Mouse (Mus musculus) liver, embryonic 11.5 days (tissue): ENCODE results near the gene Ryr2. TPM values are rescaled to one million over a fixed set of nuclear protein-coding genes. Genes with fewer than 3 reads are reported as not detected.

Source experiments
- ATAC-seq: fragments of 200-750 bp; cut with Nextera tagmentation; replicated peaks from 2 replicates; pipeline ENCODE4 v1.8.0; 2017; ENCODE audit warnings: moderate number of reproducible peaks, mild to moderate bottlenecking, moderate TSS enrichment, moderate library complexity; ENCODE audit not compliant: low FRiP score
- DNase-seq: peaks from one replicate; pipeline ENCODE4 v3.0.0-alpha.2; 2017; ENCODE audit warnings: low spot score
- H3K27ac ChIP-seq: fragments of 300-500 bp; sonication (generic); 2 replicates; pipeline ENCODE4 v1.5.1; 2014; ENCODE audit warnings: mild to moderate bottlenecking, low read depth, low read length, control low read depth
- H3K27me3 ChIP-seq: fragments of 300-500 bp; sonication (generic); replicated peaks from 2 replicates; pipeline ENCODE4 v1.6.1; 2014; ENCODE audit warnings: low read length, mixed read lengths; ENCODE audit not compliant: control insufficient read depth, insufficient read depth
- H3K36me3 ChIP-seq: fragments of 300-500 bp; sonication (generic); 2 replicates; pipeline ENCODE4 v1.6.1; 2014; ENCODE audit warnings: mild to moderate bottlenecking, low read length, moderate library complexity, mixed read lengths; ENCODE audit not compliant: control insufficient read depth, insufficient read depth
- H3K4me1 ChIP-seq: fragments of 300-500 bp; sonication (generic); replicated peaks from 2 replicates; pipeline ENCODE4 v1.6.1; 2014; ENCODE audit warnings: low read length, mixed read lengths; ENCODE audit not compliant: control insufficient read depth, insufficient read depth
- H3K4me2 ChIP-seq: fragments of 300-500 bp; sonication (generic); 2 replicates; pipeline ENCODE4 v1.6.1; 2014; ENCODE audit warnings: mild to moderate bottlenecking, control low read depth, moderate library complexity
- H3K4me3 ChIP-seq: fragments of 300-500 bp; sonication (generic); 2 replicates; pipeline ENCODE4 v1.5.1; 2014; ENCODE audit warnings: low read depth, low read length, control low read depth
- H3K9ac ChIP-seq: fragments of 300-500 bp; sonication (generic); 2 replicates; pipeline ENCODE4 v1.6.1; 2014; ENCODE audit warnings: low read depth, low read length, control low read depth
- H3K9me3 ChIP-seq: fragments of 300-500 bp; sonication (generic); 2 replicates; pipeline ENCODE4 v1.6.1; 2016; ENCODE audit warnings: low read length, inconsistent platforms, mixed read lengths; ENCODE audit not compliant: control insufficient read depth
- WGBS: fragments of 180-500 bp; shearing (Covaris S2); extraction: QIAGEN DNeasy Blood & Tissue Kit; methylation state at CpG from one replicate; pipeline ENCODE4 v1.1.7; 2014; 5-methylcytosine and 5-hydroxymethylcytosine counted together
- polyA plus RNA-seq: library from polyadenylated mRNA; unstranded; fragments of >200 nt; fragmentation: Nextera tagmentation; extraction: Ambion mirVana; gene quantifications from 2 replicates; pipeline ENCODE4 v1.2.1, GENCODE M21; 2014

The Ryr2 gene
- polyA plus RNA-seq, 1 experiment from 2014 or later, result 0.88 TPM

GRCm38 (mm10) chr13:11868056-11868455, 238.7 kb downstream of the Ryr2 start:
- Histone ChIP-seq H3K4me1 (no peaks in the 10 kb centered on the region), H3K9ac (no peak overlapping the region), H3K36me3 (no peaks in the 10 kb centered on the region), H3K4me3 (no peak overlapping the region), H3K4me2 (no peak overlapping the region), H3K27ac (no peak overlapping the region), H3K27me3 (no peaks in the 10 kb centered on the region), H3K9me3 (no peaks in the 10 kb centered on the region)
- 74% methylated on average over 7 of the region's 7 CpGs for WGBS
- no peak for DNase-seq
- ATAC-seq, result no peak

DNA sequence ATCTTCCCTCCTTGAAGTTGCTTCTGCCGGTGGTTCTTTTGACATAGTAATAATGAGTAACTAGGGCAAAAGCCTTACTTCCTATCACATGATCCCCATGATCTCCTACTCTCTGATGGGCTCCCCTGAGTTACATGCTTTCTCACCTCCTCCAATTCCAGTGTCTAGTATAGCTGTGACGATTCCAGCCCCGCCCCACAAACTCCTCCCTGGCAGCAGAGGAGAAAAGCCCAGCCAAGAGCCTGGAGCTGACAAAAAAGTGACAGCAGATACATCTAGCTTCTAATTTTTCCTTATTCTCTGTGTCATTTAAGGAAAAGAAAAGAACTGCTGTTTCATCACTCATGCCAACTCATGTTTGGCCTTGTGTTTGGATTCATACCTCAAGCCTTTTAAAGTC, 241.5 kb downstream of the Ryr2 start:
- H3K4me2 ChIP-seq, result no peak overlapping the region
- H3K27me3 ChIP-seq, result no peaks in the 10 kb centered on the region
- ATAC-seq (no peak), DNase-seq (no peak)
- WGBS, result 66% methylated on average over 3 of the region's 3 CpGs
- H3K9me3 ChIP-seq, result no peaks in the 10 kb centered on the region
- no peak overlapping the region for H3K9ac ChIP-seq
- H3K4me1 ChIP-seq, result no peaks in the 10 kb centered on the region
- no peak overlapping the region for H3K27ac ChIP-seq
- H3K4me3 ChIP-seq, result no peak overlapping the region
- H3K36me3 ChIP-seq, result no peaks in the 10 kb centered on the region

DNA sequence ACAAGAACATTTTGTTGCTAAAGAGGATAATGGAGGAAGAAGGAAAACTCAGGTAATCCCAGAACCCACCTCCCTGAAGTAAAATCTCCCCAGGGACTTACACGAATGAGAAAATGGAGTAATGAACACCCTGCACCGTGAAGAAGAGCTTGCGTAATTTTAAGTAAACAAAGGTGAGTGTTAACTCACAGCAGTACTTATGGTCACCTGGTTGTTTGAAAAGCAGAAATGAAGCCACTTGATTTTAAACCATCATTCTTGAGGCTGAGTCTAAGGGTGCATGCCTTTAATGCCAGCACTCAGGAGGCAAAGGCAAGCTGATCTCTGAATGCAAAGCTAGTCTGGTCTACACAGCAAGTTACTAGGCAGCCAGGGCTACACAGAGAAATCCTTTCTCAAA, 255.1 kb downstream of the Ryr2 start:
- H3K4me1 ChIP-seq, result no peaks in the 10 kb centered on the region
- H3K27me3 ChIP-seq, result no peaks in the 10 kb centered on the region
- H3K36me3 ChIP-seq, result no peaks in the 10 kb centered on the region
- H3K27ac ChIP-seq, result no peak overlapping the region
- H3K4me3 ChIP-seq, result no peak overlapping the region
- ATAC-seq (no peak), DNase-seq (no peak)
- H3K9me3 ChIP-seq, result no peaks in the 10 kb centered on the region
- H3K9ac ChIP-seq, result no peak overlapping the region
- H3K4me2 ChIP-seq, result no peak overlapping the region
- WGBS, result 83% methylated on average over 3 of the region's 3 CpGs

DNA sequence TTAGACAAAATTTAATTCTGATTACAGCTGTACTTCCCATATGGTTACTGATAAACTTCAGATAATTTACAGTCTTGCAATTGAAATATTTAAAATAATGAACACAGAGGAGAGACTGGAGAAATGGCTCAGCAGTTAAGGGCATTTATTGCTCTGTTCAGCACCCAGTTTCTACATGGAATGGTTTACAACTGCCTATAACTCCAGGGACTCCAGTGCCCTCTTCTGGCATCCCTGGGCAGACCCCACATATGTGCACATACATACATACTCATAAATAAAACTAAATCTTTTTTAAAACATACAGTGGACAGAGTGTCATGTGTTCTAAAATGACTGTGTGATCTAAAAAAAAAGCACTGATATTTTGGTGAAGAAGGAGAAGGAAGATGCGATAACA, 262.9 kb downstream of the Ryr2 start:
- H3K4me1 ChIP-seq, result no peaks in the 10 kb centered on the region
- ATAC-seq (peak; percentile 53; the same call in 1 of the 2 replicates), DNase-seq (no peak)
- no peak overlapping the region for H3K27ac ChIP-seq
- H3K9me3 ChIP-seq, result no peaks in the 10 kb centered on the region
- no peak overlapping the region for H3K4me2 ChIP-seq
- no peak overlapping the region for H3K9ac ChIP-seq
- 83% methylated on average over 1 of the region's 1 CpGs for WGBS
- no peaks in the 10 kb centered on the region for H3K27me3 ChIP-seq
- H3K4me3 ChIP-seq, result no peak overlapping the region
- no peaks in the 10 kb centered on the region for H3K36me3 ChIP-seq

DNA sequence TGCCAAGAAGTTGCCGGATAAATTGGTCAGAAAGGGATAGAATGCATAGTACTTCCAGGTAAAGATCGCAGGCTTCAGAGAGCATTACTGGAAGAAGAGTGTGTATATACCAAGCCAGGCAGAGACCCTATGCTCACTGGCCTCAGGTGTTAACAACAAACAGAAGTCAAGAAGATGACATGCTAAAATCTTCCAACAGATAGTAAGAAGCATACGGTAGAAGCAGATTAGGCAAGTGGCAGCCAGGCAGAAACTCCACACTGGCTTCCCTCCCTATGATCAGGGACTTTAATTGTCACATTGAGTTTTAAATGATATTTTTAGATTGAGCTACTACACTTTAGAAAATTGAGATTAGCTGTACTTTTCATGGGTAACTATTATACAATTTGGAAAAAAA, 268.9 kb downstream of the Ryr2 start:
- ATAC-seq, result peak; percentile 65
- no peaks in the 10 kb centered on the region for H3K9me3 ChIP-seq
- no peaks in the 10 kb centered on the region for H3K36me3 ChIP-seq
- no peak overlapping the region for H3K4me2 ChIP-seq
- H3K4me3 ChIP-seq, result no peak overlapping the region
- H3K9ac ChIP-seq, result no peak overlapping the region
- WGBS, result 79% methylated on average over 3 of the region's 3 CpGs
- no peak overlapping the region for H3K27ac ChIP-seq
- peaks cover 17% of the 10 kb centered on the region for H3K4me1 ChIP-seq
- H3K27me3 ChIP-seq, result no peaks in the 10 kb centered on the region
- no peak for DNase-seq

GRCm38 (mm10) chr13:11837152-11837551, 269.6 kb downstream of the Ryr2 start:
- H3K9ac ChIP-seq, result no peak overlapping the region
- peaks cover 17% of the 10 kb centered on the region for H3K4me1 ChIP-seq
- no peaks in the 10 kb centered on the region for H3K27me3 ChIP-seq
- H3K9me3 ChIP-seq, result no peaks in the 10 kb centered on the region
- H3K36me3 ChIP-seq, result no peaks in the 10 kb centered on the region
- WGBS, result 49% methylated on average over 4 of the region's 4 CpGs
- H3K4me3 ChIP-seq, result no peak overlapping the region
- ATAC-seq (peak; percentile 49), DNase-seq (no peak)
- peak overlapping the region; percentile 34 for H3K4me2 ChIP-seq
- peak overlapping the region; percentile 78 for H3K27ac ChIP-seq

DNA sequence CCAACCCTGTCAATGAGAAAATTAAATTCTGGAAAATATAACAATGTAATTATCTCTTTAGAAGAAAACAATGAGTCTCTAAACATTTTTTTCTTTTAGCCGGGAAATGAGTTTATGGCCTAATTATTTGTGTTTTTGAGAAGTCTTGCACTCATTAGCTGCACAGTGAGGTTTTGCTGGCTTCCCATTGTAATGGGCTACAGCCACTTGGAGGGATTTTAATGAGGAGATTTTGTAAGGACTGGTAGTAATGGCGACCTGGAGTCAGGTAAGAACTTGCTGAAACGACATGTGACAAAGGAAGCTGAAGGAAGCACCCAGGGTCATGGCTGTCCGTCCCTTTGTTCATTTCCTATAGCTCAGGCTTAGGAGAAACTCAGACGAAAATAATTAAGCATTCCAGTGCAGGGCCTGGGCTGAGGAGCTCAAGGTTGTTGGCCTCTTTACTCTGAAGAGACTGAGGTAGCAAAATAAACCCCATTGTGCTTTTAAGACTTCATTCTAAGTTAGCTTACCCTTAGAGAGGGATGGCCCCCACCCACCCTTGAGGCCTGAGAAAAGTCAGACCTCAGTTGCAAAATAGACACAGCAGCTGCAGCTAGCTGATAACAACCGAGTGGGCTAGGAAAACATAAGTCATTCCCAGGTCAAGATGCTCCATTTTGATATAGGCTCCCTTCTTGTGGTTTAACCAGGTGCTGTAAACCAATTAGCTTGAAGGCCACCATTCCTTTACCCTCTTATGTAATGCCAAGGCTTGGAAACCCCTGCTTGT, 270.3 kb downstream of the Ryr2 start:
- DNase-seq, result peak; percentile 54
- 38% methylated on average over 6 of the region's 6 CpGs for WGBS
- no peak overlapping the region for H3K9ac ChIP-seq

GRCm38 (mm10) chr13:11831210-11831609, 275.5 kb downstream of the Ryr2 start:
- 79% methylated on average over 4 of the region's 4 CpGs for WGBS
- Histone ChIP-seq H3K4me2 (no peak overlapping the region), H3K9me3 (no peaks in the 10 kb centered on the region), H3K36me3 (no peaks in the 10 kb centered on the region), H3K27me3 (no peaks in the 10 kb centered on the region), H3K9ac (no peak overlapping the region), H3K4me3 (no peak overlapping the region), H3K4me1 (peaks cover 3% of the 10 kb centered on the region), H3K27ac (no peak overlapping the region)
- ATAC-seq (no peak), DNase-seq (no peak)

More for the DNA sequence above, 270.3 kb downstream of the Ryr2 start:
- Histone ChIP-seq H3K27ac (peak overlapping the region; percentile 78), H3K36me3 (no peaks in the 10 kb centered on the region), H3K27me3 (no peaks in the 10 kb centered on the region), H3K4me1 (peaks cover 17% of the 10 kb centered on the region), H3K9me3 (no peaks in the 10 kb centered on the region), H3K4me3 (no peak overlapping the region), H3K4me2 (peak overlapping the region; percentile 34)
- peak; percentile 94 for ATAC-seq

DNA sequence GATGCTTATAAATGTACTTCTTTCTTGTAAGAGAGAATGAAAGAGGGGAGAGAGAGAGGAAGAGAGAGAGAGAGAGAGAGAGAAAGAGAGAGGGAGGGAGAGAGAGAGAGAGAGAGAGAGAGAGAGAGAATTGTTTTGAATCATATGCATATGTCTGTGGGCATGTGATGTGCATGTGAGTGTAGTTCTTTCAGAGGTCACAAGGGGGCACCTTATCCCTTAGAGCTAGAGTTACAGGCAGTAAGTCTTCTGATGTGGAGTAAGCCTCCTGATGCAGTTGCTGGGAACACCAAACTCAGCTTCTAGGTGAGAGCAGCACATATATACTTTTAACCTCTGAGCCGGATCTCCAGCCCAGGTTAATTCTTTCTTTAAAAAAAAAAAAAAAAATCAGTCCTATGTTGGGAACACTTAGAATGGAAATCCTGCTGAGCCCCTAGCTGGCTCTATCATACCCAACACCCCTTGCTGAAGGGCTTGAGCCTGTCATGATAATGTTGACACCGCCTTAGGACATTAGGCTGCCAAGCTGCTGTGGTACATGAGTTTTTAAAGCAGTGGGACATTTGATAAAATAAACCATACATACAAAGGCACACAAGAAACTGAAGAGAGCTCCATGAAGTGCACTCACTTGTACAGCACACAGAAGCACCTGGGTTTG, 281.1 kb downstream of the Ryr2 start:
- no peak overlapping the region for H3K4me3 ChIP-seq
- DNase-seq, result no peak
- no peaks in the 10 kb centered on the region for H3K27me3 ChIP-seq
- H3K9ac ChIP-seq, result no peak overlapping the region
- no peak overlapping the region for H3K27ac ChIP-seq
- no peaks in the 10 kb centered on the region for H3K36me3 ChIP-seq
- no peaks in the 10 kb centered on the region for H3K4me1 ChIP-seq
- peak; percentile 66 for ATAC-seq
- no peaks in the 10 kb centered on the region for H3K9me3 ChIP-seq
- no peak overlapping the region for H3K4me2 ChIP-seq
- WGBS, result 89% methylated on average over 2 of the region's 2 CpGs
